Comparison of ENCODE assay signal across 13 mouse cellular contexts in genomic region chr19:53456681-53457080, GRCm38 (mm10).
"Had no signal": no experiment of that assay in that cellular context is flagged by ENCODE, and none has a peak within 500 bp of the region (broad histone marks: within the 10 kb centered on the region; RNA-seq: fewer than 3 reads in every experiment).

No protein-coding gene starts in this region.

- H3K9ac ChIP-seq: limb, embryonic 12.5 days; liver, embryonic 13.5 days; liver, postnatal 0 days; midbrain, embryonic 13.5 days; stomach, embryonic 15.5 days had no signal

- DNase-seq: kidney, postnatal 10 days; kidney, postnatal 4 days; liver; liver, embryonic 13.5 days; liver, postnatal 0 days; lung, postnatal 36 days; right cerebral cortex, postnatal 14 days; thymus, adult 2 months; thymus, postnatal 25 days had no signal

- H3K4me3 ChIP-seq: layer of hippocampus, adult 2 months; limb, embryonic 12.5 days; liver, embryonic 13.5 days; midbrain, embryonic 13.5 days; stomach, embryonic 15.5 days had no signal

- H3K27me3 ChIP-seq: stomach, embryonic 15.5 days had no signal

- H3K36me3 ChIP-seq: limb, embryonic 12.5 days; liver, embryonic 13.5 days; midbrain, embryonic 13.5 days; stomach, embryonic 15.5 days had no signal

- H3K27ac ChIP-seq: layer of hippocampus, adult 2 months; limb, embryonic 12.5 days; liver, embryonic 13.5 days; midbrain, embryonic 13.5 days; stomach, embryonic 15.5 days had no signal

- H3K4me2 ChIP-seq: limb, embryonic 12.5 days; liver, embryonic 13.5 days; midbrain, embryonic 13.5 days; stomach, embryonic 15.5 days had no signal

- H3K9me3 ChIP-seq: limb, embryonic 12.5 days; liver, embryonic 13.5 days; midbrain, embryonic 13.5 days; stomach, embryonic 15.5 days had no signal

- ATAC-seq: liver, postnatal 0 days; midbrain, embryonic 13.5 days had no signal
